Mouse (Mus musculus) left cerebral cortex, adult 2 months (tissue): Measurements from ENCODE around the gene Sugt1. TPM values are rescaled to one million over a fixed set of nuclear protein-coding genes. Genes with fewer than 3 reads are reported as not detected.
A peak's percentile ranks its signal among the peaks of the same experiment; 100 is the strongest.

Experiments
- DNase-seq, 2 experiments: peaks; one replicate each; pipeline ENCODE4 v3.0.0; 2021 to 2022; ENCODE audit warnings: low spot score in 2 of 2, mixed read lengths in 1 of 2; ENCODE audit errors: extremely low spot score in 1 of 2
- H3K27ac ChIP-seq: fragments of 200-600 bp; 2 replicates; pipeline ENCODE4 v1.8.1; 2022
- H3K4me3 ChIP-seq: fragments of 200-600 bp; 2 replicates; pipeline ENCODE4 v1.8.1; 2022
- CTCF ChIP-seq: fragments of 200-600 bp; IDR thresholded peaks from 2 replicates; pipeline ENCODE4 v1.8.1; 2022; ENCODE audit warnings: antibody characterized with exemption, mild to moderate bottlenecking, moderate library complexity
- intact Hi-C: fragments of 180-260 bp; cut with DNase I; formaldehyde crosslinking; loops from one replicate; pipeline ENCODE4 v1.15.1; 2025
- microRNA-seq, 2 experiments: library from miRNA; unstranded; fragments of <30 nt; microRNA quantifications; one replicate each; pipeline ENCODE4 v1.2.0; 2021
- total RNA-seq, 2 experiments: library from RNA; stranded (reverse); gene quantifications; 2 replicates each; pipeline ENCODE4 v1.2.3; 2021

Gene Sugt1
- total RNA-seq, 2 experiments from 2014 or later = 83.6 to 88.8 TPM

DNA sequence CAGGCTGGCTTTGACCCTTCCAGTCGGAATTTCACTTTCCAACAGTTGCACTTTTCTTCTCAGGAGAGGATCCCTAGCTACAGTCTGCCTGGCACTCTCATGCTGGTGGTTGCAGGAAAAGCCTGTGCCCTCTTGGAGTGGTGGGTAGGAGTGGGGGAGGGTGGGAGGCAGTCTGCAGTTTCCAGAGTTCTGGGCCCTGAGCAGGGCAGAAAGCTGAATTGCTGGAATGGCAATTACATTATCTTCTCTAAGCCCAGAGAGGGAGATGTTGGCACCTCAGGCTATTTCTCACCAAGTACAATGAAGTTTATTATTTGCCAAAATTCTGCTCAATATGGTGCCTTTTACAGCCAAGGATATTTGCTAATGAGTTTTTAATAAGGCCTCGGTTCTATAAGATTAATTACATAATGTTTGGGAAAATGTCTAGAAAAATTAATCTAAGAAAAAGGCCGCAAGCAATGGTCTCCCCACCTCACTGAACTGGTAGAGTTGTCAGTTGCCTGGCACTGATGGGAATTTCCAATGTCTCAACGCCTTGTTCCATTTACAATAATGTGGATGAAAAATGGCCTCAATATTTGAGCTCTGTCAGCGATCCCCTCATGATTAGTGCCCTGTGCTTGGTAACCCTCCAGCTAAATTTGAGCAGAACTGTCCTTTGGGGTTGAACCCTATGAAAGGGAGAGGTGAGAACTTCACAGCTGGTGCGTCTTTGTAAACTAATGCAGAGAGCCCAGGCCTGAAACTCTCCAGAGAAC, 71.4 kb downstream of the Sugt1 start:
- Histone ChIP-seq H3K4me3 (no peak overlapping the region), H3K27ac (peak overlapping the region; percentile 71)
- intact Hi-C loops = loop anchor here (5.0 to 10.0 kb wide), 2 partner anchors 113 to 366 kb away; partner anchors contain the start of gene Pcdh8
- no peak for TF ChIP-seq CTCF
- DNase-seq = no peak

DNA sequence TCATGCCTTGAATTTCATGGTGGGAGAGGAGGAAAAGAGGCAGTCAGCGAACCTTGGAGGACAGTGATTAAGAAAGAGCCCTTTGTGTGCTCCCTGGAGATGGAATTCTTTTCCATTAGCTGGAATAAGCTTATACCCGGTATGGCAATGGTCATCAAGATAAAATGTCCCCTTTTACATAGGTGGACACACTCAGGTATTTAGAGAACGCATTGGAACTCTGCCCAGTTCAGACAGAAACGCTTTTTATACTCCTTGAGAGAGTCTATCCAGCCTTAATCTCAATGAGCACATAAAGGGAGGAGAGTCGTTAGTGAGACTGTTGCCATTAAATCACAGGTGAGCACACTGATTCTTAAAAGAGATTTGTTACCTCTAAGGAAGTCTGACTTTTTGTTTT, 73.0 kb downstream of the Sugt1 start:
- Histone ChIP-seq H3K4me3 (no peak overlapping the region), H3K27ac (no peak overlapping the region)
- TF ChIP-seq CTCF = no peak
- intact Hi-C loops = no loop called here
- no peak for DNase-seq

DNA sequence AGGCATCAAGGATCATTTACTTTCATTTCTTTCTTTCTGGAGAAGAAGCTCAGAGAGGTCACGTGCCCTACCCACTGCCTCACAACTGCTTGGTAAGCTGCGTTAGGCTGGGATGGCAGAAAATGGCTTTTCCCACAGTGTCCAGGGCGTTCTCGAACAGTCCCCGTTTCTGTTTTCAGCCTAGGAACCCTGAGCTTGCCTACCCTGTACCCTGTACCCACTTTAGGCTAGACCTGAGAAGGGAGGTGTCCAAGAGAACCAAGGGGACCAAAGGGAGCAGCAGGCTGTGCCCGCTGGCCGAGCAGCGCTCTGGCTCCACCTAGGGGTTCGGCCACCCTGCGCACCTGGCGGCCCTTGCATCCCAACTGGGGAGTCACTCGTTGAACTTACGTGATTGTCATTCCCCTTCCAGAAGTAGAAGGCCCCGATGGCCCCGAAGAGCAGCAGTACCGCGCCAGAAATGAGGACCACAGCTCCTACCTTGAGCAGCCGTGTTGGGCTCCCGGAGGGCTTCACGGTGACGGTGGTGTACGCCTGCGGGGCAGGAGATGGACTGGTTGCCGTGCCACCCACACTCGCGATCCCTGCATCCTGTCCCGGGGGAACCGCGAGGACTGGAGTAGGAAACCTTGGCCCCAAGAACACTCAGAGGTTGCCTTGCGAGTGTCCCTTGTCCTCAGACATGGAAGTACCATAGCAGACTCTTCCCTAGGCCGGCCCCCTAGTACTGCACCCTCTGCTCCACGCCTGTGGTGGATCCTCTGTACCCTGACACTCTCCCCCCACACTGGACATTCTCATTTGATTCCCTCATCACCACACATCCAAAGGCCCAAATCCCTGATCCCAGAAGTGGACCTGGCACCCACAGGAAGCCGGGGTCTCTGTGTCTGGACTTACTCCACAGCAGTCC, 73.8 kb downstream of the Sugt1 start:
- H3K4me3 ChIP-seq = no peak overlapping the region
- peak; percentile 29 to 47 for DNase-seq
- intact Hi-C loops = loop anchor here (1.0 kb wide), 1 partner anchor 44 kb away; no protein-coding TSS in a partner anchor
- H3K27ac ChIP-seq = no peak overlapping the region
- TF ChIP-seq CTCF = peak; percentile 70

DNA sequence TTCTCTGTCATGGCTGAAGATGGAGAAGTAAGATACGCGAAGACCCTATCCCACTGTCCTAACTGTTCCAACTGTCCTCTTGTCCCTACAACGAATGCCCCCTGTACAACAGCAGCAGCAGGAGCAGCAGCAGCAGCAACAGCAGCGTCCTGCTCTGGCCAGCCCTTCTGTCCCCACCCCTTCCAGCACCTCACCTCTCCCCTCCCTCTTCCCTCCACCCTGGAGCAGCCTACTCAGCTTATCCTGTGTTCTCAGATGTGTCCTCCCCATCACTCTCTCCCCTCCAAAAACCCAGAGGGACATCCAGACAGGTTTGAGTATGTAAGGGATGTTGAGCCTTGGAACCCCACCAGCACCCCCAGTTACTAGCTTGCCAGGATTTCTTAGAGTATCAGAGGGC, 74.5 kb downstream of the Sugt1 start, which contains the start of gene Cnmd:
TSS of gene Cnmd (minus strand) at position 170 of the 400 bp plus-strand sequence.
- DNase-seq = no peak
- intact Hi-C loops = no loop called here
- H3K27ac ChIP-seq = no peak within 1 kb of the TSS
- no peak for TF ChIP-seq CTCF
- H3K4me3 ChIP-seq = no peak within 1 kb of the TSS

DNA sequence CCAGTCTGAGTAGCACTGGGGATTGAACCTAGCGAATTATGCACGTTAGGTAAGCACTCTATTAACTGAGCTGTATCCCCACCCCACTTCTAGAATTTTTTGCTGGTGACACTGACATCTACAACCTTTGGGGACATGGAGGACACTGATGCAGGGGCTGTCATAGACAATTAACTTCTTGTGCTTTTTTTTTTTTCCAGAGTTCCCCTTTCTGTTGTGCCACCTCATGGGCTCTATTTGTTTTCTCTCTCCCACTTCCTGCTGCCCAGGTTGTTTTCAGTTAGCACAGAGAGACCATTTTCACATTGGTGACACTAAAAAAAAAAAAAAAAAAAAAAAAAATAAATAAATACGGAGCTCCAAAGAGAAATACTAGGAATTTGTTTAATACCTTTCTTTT, 83.5 kb downstream of the Sugt1 start:
- intact Hi-C loops = no loop called here
- no peak for DNase-seq
- H3K27ac ChIP-seq = no peak overlapping the region
- no peak overlapping the region for H3K4me3 ChIP-seq
- no peak for TF ChIP-seq CTCF

DNA sequence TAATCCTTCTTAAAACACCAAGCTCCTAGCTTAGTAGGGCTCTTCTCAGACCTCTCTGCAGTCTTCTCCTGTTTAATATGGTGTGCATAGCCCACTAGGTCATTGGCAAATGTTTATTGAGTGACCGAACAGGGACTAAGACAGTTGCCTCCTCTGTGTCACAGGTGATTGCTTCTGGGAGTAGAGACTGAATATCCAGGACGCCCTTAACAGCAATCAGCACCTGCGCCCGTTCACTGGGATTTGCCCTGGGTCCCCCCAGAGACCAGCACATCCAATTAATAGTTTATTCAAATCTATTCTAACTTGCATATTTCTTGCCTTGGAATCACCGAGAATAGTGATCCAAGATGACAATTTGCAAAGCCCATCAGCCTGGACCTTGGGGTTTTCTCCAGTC, 85.1 kb downstream of the Sugt1 start:
- TF ChIP-seq CTCF = no peak
- DNase-seq = no peak
- intact Hi-C loops = no loop called here
- Histone ChIP-seq H3K4me3 (no peak overlapping the region), H3K27ac (no peak overlapping the region)

DNA sequence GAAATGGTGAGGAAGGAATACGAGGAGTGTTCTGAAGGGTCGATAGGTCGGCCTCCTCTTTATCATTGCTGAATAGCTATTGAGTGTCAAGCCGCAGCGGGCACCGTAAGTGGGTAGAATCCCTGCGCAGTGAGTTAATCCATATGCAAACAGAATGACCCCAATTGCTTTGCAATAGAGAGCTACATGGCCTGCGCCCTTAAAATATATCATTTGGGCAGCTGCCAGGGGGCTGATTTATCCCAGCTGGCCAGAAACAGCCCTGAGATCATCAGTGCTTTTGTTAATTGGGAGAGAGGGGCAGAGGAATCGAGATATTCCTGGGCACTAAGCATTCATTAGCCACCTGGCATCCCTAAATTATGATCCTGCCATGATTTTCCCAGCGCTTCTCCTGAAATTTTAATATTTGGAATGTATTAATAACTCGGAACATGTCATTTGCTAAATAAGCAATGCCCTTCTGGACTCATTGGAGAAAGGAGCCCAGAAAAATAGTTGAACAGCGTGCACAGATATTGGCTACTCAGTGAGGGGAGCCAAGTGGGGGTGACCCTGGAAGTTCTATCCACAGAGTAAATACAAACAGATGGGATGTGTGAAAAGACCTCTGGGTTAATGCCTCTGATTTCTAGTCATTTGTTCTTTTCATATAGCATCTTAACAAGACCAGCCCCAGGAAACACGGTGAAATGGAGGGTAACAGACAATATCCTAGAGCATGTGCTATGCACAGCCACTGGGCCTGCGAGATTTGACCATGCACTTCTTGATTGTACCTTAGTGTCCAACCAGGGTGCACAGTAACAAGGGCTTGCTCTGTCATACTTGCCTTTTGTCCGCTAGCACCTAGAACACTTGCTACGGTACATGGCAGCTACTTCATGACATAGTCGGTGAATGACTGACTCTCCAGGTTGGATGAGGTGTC, 85.9 kb downstream of the Sugt1 start:
- intact Hi-C loops = no loop called here
- Histone ChIP-seq H3K4me3 (no peak overlapping the region), H3K27ac (no peak overlapping the region)
- no peak for TF ChIP-seq CTCF
- no peak for DNase-seq

DNA sequence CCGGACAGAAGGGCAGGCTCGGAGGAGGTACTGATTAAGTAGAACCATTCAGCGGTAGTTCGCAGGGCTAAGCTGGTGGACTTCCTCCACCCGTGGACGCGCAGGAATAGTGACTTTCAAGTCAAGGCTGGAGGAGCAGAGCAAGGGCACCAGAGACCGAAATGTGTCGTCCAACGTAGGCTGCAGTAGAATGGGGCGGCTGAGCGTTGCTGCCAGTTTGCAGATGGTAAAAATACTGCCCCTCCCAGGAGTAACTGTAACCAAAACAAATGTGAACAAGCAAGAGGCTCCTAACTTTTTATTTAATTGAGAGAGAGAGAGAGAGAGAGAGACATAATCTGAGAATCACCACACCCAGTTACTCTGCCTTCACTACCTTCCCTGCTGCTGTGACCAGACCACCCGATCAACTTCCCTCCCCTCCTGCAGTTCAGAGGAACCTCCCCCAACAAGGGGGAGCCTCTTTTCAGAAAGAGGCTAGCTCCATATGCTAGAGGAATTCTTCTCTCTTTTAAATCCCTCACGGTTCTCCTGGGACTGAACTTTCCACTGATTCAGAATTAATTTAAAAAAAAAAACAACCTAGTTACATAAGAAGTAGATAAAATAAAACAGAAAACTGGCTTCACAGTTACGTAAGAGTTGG, 89.7 kb downstream of the Sugt1 start:
- Histone ChIP-seq H3K27ac (peak overlapping the region; percentile 71), H3K4me3 (no peak overlapping the region)
- no peak for TF ChIP-seq CTCF
- no peak for DNase-seq
- intact Hi-C loops = no loop called here

DNA sequence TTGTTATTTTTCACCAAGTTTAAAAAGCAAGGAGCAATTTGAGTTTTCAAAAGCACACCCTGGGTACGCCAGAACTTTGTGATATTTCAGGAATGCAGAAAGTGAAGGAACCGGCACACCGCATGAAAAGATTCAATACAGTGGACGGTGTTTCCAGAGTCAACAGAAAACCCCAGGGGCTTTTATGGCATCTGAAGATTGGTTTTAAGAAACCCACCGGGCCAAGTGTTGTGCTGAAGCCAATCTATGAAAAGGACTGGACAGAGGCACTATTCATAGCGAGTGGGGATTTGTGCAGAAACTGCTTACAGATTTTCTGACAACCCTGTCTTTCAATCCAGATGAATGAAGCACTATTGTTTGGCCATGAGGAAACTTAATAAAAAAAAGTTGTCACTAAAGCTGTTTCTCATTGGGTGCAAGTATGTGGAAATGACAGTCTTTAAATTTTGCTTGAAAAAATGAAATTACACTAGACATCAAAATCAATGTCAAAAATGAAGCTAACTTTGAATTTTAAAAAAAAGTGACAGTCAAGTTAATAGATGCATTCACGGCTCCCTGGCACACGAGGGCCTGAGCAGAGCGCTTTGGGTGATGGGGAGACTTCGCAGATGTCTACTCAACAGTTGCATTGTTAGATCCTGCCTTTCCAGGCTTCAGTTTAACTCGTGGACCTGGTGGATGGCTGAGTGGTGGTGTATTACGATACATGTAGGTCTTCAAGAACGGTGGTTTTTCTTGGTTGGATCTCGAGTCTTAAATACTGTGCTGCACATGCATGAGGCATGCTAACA, 90.6 kb downstream of the Sugt1 start:
- no peak for TF ChIP-seq CTCF
- H3K4me3 ChIP-seq = no peak overlapping the region
- intact Hi-C loops = no loop called here
- H3K27ac ChIP-seq = peak overlapping the region; percentile 71
- no peak for DNase-seq

DNA sequence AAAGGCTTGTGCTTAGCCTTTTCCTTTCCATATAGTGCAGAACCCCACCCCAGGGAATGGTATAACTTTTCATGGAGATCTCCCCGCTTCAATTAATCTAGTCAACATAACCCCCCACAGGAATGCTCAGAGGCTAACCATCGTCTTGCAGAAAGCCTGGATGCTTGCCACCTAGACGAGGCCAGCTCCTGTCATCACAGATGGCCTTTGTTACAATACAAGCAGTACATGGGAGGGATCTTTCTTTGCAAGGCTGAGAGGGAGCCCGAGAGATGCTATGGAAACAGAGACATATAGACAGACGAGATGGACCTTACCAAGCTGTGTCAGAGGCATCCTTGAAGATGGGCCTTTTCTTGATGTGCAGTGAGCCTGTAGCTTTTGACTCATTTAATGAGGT, 93.2 kb downstream of the Sugt1 start:
- no peak for TF ChIP-seq CTCF
- intact Hi-C loops = no loop called here
- H3K4me3 ChIP-seq = no peak overlapping the region
- no peak overlapping the region for H3K27ac ChIP-seq
- DNase-seq = no peak

Small RNAs within 50 kb of the gene (microRNA-seq; reads per million reads assigned to microRNA genes)
- gene Gm27857 = 0 reads per million in 2 experiments

Other genes starting within 250 kb of the Sugt1 start
- 10 to 100 TPM; 12.4 to 15.9 TPM for gene Naa16, start 196.9 kb upstream of the Sugt1 start, total RNA-seq
- 1 to 10 TPM; 5.0 to 6.7 TPM for gene Mtrf1, start 189.9 kb upstream of the Sugt1 start, total RNA-seq
- gene Kbtbd7, start 161.2 kb upstream of the Sugt1 start, total RNA-seq = 10 to 100 TPM; 38.2 to 38.8 TPM
- gene Kbtbd6, start 135.9 kb upstream of the Sugt1 start, total RNA-seq = 1 to 10 TPM in 1 of 2 experiments, under 1 TPM in 1; 0.72 to 1.2 TPM
- gene Elf1, start 106.5 kb upstream of the Sugt1 start, total RNA-seq = 1 to 10 TPM; 4.1 to 4.6 TPM
- 10 to 100 TPM; 47.7 to 52.0 TPM for gene Wbp4, start 106.2 kb upstream of the Sugt1 start, total RNA-seq
- 1 to 10 TPM in 1 of 2 experiments, under 1 TPM in 1; 0.59 to 1.5 TPM for gene Cnmd, start 74.5 kb downstream of the Sugt1 start, total RNA-seq
- 10 to 100 TPM; 57.5 to 64.1 TPM for gene Pcdh8, start 183.6 kb downstream of the Sugt1 start, total RNA-seq